Mouse (Mus musculus): Measurements from ENCODE around the gene Def8. TPM values are rescaled to one million over a fixed set of nuclear protein-coding genes. Genes with fewer than 3 reads are reported as not detected.
"Not testable (repeated sequence)": the region's sequence is repeated elsewhere in the genome, so short reads cannot be mapped to it uniquely, and the experiment has no call there.

The Def8 gene
- polyA plus RNA-seq, 1 experiment from 2014 or later = 38.8 TPM

GRCm38 (mm10) chr8:123414997-123415696, 8.2 kb upstream of the Def8 start:
- DNase-seq (ENCODE audit: low spot score); H3K4me3 ChIP-seq (ENCODE audit: low read depth, low read length); H3K9me3 ChIP-seq (replicated peaks; ENCODE audit: control insufficient read depth, low read length); H3K4me1 ChIP-seq (ENCODE audit: control insufficient read depth, insufficient read depth, low read length); ATAC-seq (replicated peaks; ENCODE audit: insufficient number of reproducible peaks, low FRiP score, low TSS enrichment, low read depth); H3K9ac ChIP-seq (replicated peaks; ENCODE audit: low read length); H3K27ac ChIP-seq (replicated peaks; ENCODE audit: low read depth, low read length); H3K4me2 ChIP-seq (ENCODE audit: low read depth, low read length); H3K36me3 ChIP-seq (replicated peaks; ENCODE audit: control insufficient read depth, insufficient read depth, low read depth, low read length): not testable (repeated sequence)
- 87% methylated on average over 5 of the region's 5 CpGs for WGBS
- peaks cover 35% of the 10 kb centered on the region for H3K27me3 ChIP-seq (ENCODE audit: control insufficient read depth, insufficient read depth, low read length)

- Histone ChIP-seq H3K27me3 (ENCODE audit: control insufficient read depth, insufficient read depth, low read length) (peaks cover 27% of the 10 kb centered on the region), H3K4me2 (ENCODE audit: low read depth, low read length) (no peak overlapping the region), H3K4me3 (ENCODE audit: low read depth, low read length) (no peak overlapping the region), H3K9me3 (replicated peaks; ENCODE audit: control insufficient read depth, low read length) (no peaks in the 10 kb centered on the region), H3K4me1 (ENCODE audit: control insufficient read depth, insufficient read depth, low read length) (no peaks in the 10 kb centered on the region), H3K36me3 (replicated peaks; ENCODE audit: control insufficient read depth, insufficient read depth, low read depth, low read length) (no peaks in the 10 kb centered on the region), H3K27ac (replicated peaks; ENCODE audit: low read depth, low read length) (no peak overlapping the region), H3K9ac (replicated peaks; ENCODE audit: low read length) (no peak overlapping the region)
- 77% methylated on average over 8 of the region's 8 CpGs for WGBS
- ATAC-seq (replicated peaks; ENCODE audit: insufficient number of reproducible peaks, low FRiP score, low TSS enrichment, low read depth) (no peak), DNase-seq (ENCODE audit: low spot score) (no peak)
Observed at GRCm38 (mm10) chr8:123415967-123416943, 7.1 kb upstream of the Def8 start.

GRCm38 (mm10) chr8:123416944-123417555, 6.3 kb upstream of the Def8 start:
- Histone ChIP-seq H3K27me3 (ENCODE audit: control insufficient read depth, insufficient read depth, low read length) (peaks cover 19% of the 10 kb centered on the region), H3K36me3 (replicated peaks; ENCODE audit: control insufficient read depth, insufficient read depth, low read depth, low read length) (no peaks in the 10 kb centered on the region), H3K27ac (replicated peaks; ENCODE audit: low read depth, low read length) (no peak overlapping the region), H3K4me1 (ENCODE audit: control insufficient read depth, insufficient read depth, low read length) (no peaks in the 10 kb centered on the region), H3K9me3 (replicated peaks; ENCODE audit: control insufficient read depth, low read length) (no peaks in the 10 kb centered on the region), H3K4me2 (ENCODE audit: low read depth, low read length) (no peak overlapping the region), H3K9ac (replicated peaks; ENCODE audit: low read length) (no peak overlapping the region), H3K4me3 (ENCODE audit: low read depth, low read length) (no peak overlapping the region)
- ATAC-seq (replicated peaks; ENCODE audit: insufficient number of reproducible peaks, low FRiP score, low TSS enrichment, low read depth) (no peak), DNase-seq (ENCODE audit: low spot score) (no peak)
- 78% methylated on average over 8 of the region's 8 CpGs for WGBS

- H3K27ac ChIP-seq (replicated peaks; ENCODE audit: low read depth, low read length) = no peak overlapping the region
- H3K27me3 ChIP-seq (ENCODE audit: control insufficient read depth, insufficient read depth, low read length) = no peaks in the 10 kb centered on the region
- H3K36me3 ChIP-seq (replicated peaks; ENCODE audit: control insufficient read depth, insufficient read depth, low read depth, low read length) = no peaks in the 10 kb centered on the region
- H3K4me1 ChIP-seq (ENCODE audit: control insufficient read depth, insufficient read depth, low read length) = no peaks in the 10 kb centered on the region
- no peak overlapping the region for H3K4me3 ChIP-seq (ENCODE audit: low read depth, low read length)
- H3K9me3 ChIP-seq (replicated peaks; ENCODE audit: control insufficient read depth, low read length) = no peaks in the 10 kb centered on the region
- no peak overlapping the region for H3K9ac ChIP-seq (replicated peaks; ENCODE audit: low read length)
- DNase-seq (ENCODE audit: low spot score) (no peak), ATAC-seq (replicated peaks; ENCODE audit: insufficient number of reproducible peaks, low FRiP score, low TSS enrichment, low read depth) (no peak)
- WGBS = 92% methylated on average over 4 of the region's 4 CpGs
- H3K4me2 ChIP-seq (ENCODE audit: low read depth, low read length) = no peak overlapping the region
Observed at GRCm38 (mm10) chr8:123419711-123420110, 3.6 kb upstream of the Def8 start.

GRCm38 (mm10) chr8:123420525-123421281, 2.6 kb upstream of the Def8 start:
- H3K4me1 ChIP-seq (ENCODE audit: control insufficient read depth, insufficient read depth, low read length) = no peaks in the 10 kb centered on the region
- no peaks in the 10 kb centered on the region for H3K27me3 ChIP-seq (ENCODE audit: control insufficient read depth, insufficient read depth, low read length)
- H3K27ac ChIP-seq (replicated peaks; ENCODE audit: low read depth, low read length) = no peak overlapping the region
- H3K9me3 ChIP-seq (replicated peaks; ENCODE audit: control insufficient read depth, low read length) = no peaks in the 10 kb centered on the region
- no peak overlapping the region for H3K4me2 ChIP-seq (ENCODE audit: low read depth, low read length)
- H3K4me3 ChIP-seq (ENCODE audit: low read depth, low read length) = no peak overlapping the region
- no peaks in the 10 kb centered on the region for H3K36me3 ChIP-seq (replicated peaks; ENCODE audit: control insufficient read depth, insufficient read depth, low read depth, low read length)
- H3K9ac ChIP-seq (replicated peaks; ENCODE audit: low read length) = no peak overlapping the region
- WGBS = 92% methylated on average over 34 of the region's 34 CpGs
- ATAC-seq (replicated peaks; ENCODE audit: insufficient number of reproducible peaks, low FRiP score, low TSS enrichment, low read depth) (no peak), DNase-seq (ENCODE audit: low spot score) (no peak)

GRCm38 (mm10) chr8:123421325-123421724, 2.0 kb upstream of the Def8 start:
- no peak overlapping the region for H3K4me2 ChIP-seq (ENCODE audit: low read depth, low read length)
- H3K9ac ChIP-seq (replicated peaks; ENCODE audit: low read length) = no peak overlapping the region
- no peaks in the 10 kb centered on the region for H3K27me3 ChIP-seq (ENCODE audit: control insufficient read depth, insufficient read depth, low read length)
- no peaks in the 10 kb centered on the region for H3K4me1 ChIP-seq (ENCODE audit: control insufficient read depth, insufficient read depth, low read length)
- H3K4me3 ChIP-seq (ENCODE audit: low read depth, low read length) = no peak overlapping the region
- 91% methylated on average over 19 of the region's 19 CpGs for WGBS
- no peaks in the 10 kb centered on the region for H3K36me3 ChIP-seq (replicated peaks; ENCODE audit: control insufficient read depth, insufficient read depth, low read depth, low read length)
- no peaks in the 10 kb centered on the region for H3K9me3 ChIP-seq (replicated peaks; ENCODE audit: control insufficient read depth, low read length)
- DNase-seq (ENCODE audit: low spot score) = no peak
- H3K27ac ChIP-seq (replicated peaks; ENCODE audit: low read depth, low read length) = no peak overlapping the region
- ATAC-seq (replicated peaks; ENCODE audit: insufficient number of reproducible peaks, low FRiP score, low TSS enrichment, low read depth) = no peak

- Histone ChIP-seq H3K27ac (replicated peaks; ENCODE audit: low read depth, low read length) (no peak overlapping the region), H3K9me3 (replicated peaks; ENCODE audit: control insufficient read depth, low read length) (no peaks in the 10 kb centered on the region), H3K4me3 (ENCODE audit: low read depth, low read length) (no peak overlapping the region), H3K4me2 (ENCODE audit: low read depth, low read length) (no peak overlapping the region), H3K9ac (replicated peaks; ENCODE audit: low read length) (no peak overlapping the region), H3K36me3 (replicated peaks; ENCODE audit: control insufficient read depth, insufficient read depth, low read depth, low read length) (no peaks in the 10 kb centered on the region), H3K4me1 (ENCODE audit: control insufficient read depth, insufficient read depth, low read length) (no peaks in the 10 kb centered on the region), H3K27me3 (ENCODE audit: control insufficient read depth, insufficient read depth, low read length) (no peaks in the 10 kb centered on the region)
- ATAC-seq (replicated peaks; ENCODE audit: insufficient number of reproducible peaks, low FRiP score, low TSS enrichment, low read depth) (no peak; the same call in 1 of the 2 replicates), DNase-seq (ENCODE audit: low spot score) (peak; percentile 84)
- WGBS = 19% methylated on average over 17 of the region's 17 CpGs
Observed at GRCm38 (mm10) chr8:123422056-123422780, 1.1 kb upstream of the Def8 start.
